Mouse (Mus musculus): ENCODE measurements at regions not wholly inside any gene's neighbourhood (a gene's known extent, or its start where the extent isn't known, plus 50 kb on each side); places are given as distances from the start of the nearest gene placed in this dataset.
A peak's percentile ranks its signal among the peaks of the same experiment; 100 is the strongest.

GRCm38 (mm10) chr17:77819698-77820097 lies 380.4 kb upstream of the Crim1 start:
- no peak for DNase-seq (ENCODE audit: low read depth)

GRCm38 (mm10) chr17:77843949-77844348 lies 356.1 kb upstream of the Crim1 start:
- DNase-seq (ENCODE audit: low read depth) = no peak

GRCm38 (mm10) chr17:77874497-77874896 lies 325.6 kb upstream of the Crim1 start:
- no peak for DNase-seq (ENCODE audit: low read depth)

GRCm38 (mm10) chr17:77877016-77877415 lies 323.0 kb upstream of the Crim1 start:
- no peak for DNase-seq (ENCODE audit: low read depth)

- no peak for DNase-seq (ENCODE audit: low read depth)
Observed at GRCm38 (mm10) chr17:77885150-77885549, 314.9 kb upstream of the Crim1 start.

GRCm38 (mm10) chr17:77889147-77889546 lies 310.9 kb upstream of the Crim1 start:
- DNase-seq (ENCODE audit: low read depth) = no peak

- DNase-seq (ENCODE audit: low read depth) = no peak
Observed at GRCm38 (mm10) chr17:77904412-77904811, 295.6 kb upstream of the Crim1 start.

GRCm38 (mm10) chr17:77913962-77914450 lies 286.0 kb upstream of the Crim1 start:
- no peak for DNase-seq (ENCODE audit: low read depth)

GRCm38 (mm10) chr17:77930253-77930652 lies 269.8 kb upstream of the Crim1 start:
- no peak for DNase-seq (ENCODE audit: low read depth)

GRCm38 (mm10) chr17:77930967-77931591 lies 269.0 kb upstream of the Crim1 start:
- no peak for DNase-seq (ENCODE audit: low read depth)

GRCm38 (mm10) chr17:77933192-77933591 lies 266.9 kb upstream of the Crim1 start:
- DNase-seq (ENCODE audit: low read depth) = peak; percentile 49

GRCm38 (mm10) chr17:77958048-77958447 lies 242.0 kb upstream of the Crim1 start:
- DNase-seq (ENCODE audit: low read depth) = no peak

GRCm38 (mm10) chr17:77961296-77961695 lies 238.8 kb upstream of the Crim1 start:
- DNase-seq (ENCODE audit: low read depth) = no peak

- no peak for DNase-seq (ENCODE audit: low read depth)
Observed at GRCm38 (mm10) chr17:77963358-77963757, 236.7 kb upstream of the Crim1 start.

GRCm38 (mm10) chr17:77968510-77968909 lies 231.5 kb upstream of the Crim1 start:
- peak; percentile 0 for DNase-seq (ENCODE audit: low read depth)

- no peak for DNase-seq (ENCODE audit: low read depth)
Observed at GRCm38 (mm10) chr17:77969187-77969586, 230.9 kb upstream of the Crim1 start.
